Mouse (Mus musculus): Measurements from ENCODE around the gene Rab7. TPM values are rescaled to one million over a fixed set of nuclear protein-coding genes. Genes with fewer than 3 reads are reported as not detected.
"Not testable (repeated sequence)": the region's sequence is repeated elsewhere in the genome, so short reads cannot be mapped to it uniquely, and the experiment has no call there.

The Rab7 gene
- total RNA-seq, 2 experiments from 2014 or later: 330 to 341 TPM

- intact Hi-C loops (cut with DNase I): no loop called here
- DNase-seq (ENCODE audit: low spot score in 2 of 2): no peak
These were observed 32.5 kb downstream of the Rab7 start for GRCm38 (mm10) chr6:88012601-88013000.

- DNase-seq (ENCODE audit: low spot score in 2 of 2): peak in 1 of 2 experiments; percentile 45
- intact Hi-C loops (cut with DNase I): not testable (repeated sequence)
These were observed 34.0 kb downstream of the Rab7 start for GRCm38 (mm10) chr6:88011106-88011505.

- DNase-seq (ENCODE audit: low spot score in 2 of 2): no peak
- intact Hi-C loops (cut with DNase I): no loop called here
These were observed 35.9 kb downstream of the Rab7 start for GRCm38 (mm10) chr6:88009209-88009608.

- DNase-seq (ENCODE audit: low spot score in 2 of 2); intact Hi-C loops (cut with DNase I): not testable (repeated sequence)
These were observed 40.3 kb downstream of the Rab7 start for GRCm38 (mm10) chr6:88004773-88005172.

GRCm38 (mm10) chr6:88003439-88003838 is 41.6 kb downstream of the Rab7 start:
- DNase-seq (ENCODE audit: low spot score in 2 of 2): no peak
- intact Hi-C loops (cut with DNase I): no loop called here

GRCm38 (mm10) chr6:87998358-87998757 is 46.7 kb downstream of the Rab7 start:
- intact Hi-C loops (cut with DNase I): loop anchor here (5.0 kb wide), 1 partner anchor 86 kb away; the partner anchor contains the start of gene Hmces
- no peak for DNase-seq (ENCODE audit: low spot score in 2 of 2)

- peak; percentile 77 to 79 for DNase-seq (ENCODE audit: low spot score in 2 of 2)
- intact Hi-C loops (cut with DNase I): loop anchor here (5.0 kb wide), 1 partner anchor 85 kb away; the partner anchor contains the start of gene Hmces
These were observed 47.3 kb downstream of the Rab7 start for GRCm38 (mm10) chr6:87997706-87998265.

GRCm38 (mm10) chr6:87996606-87997005 is 48.5 kb downstream of the Rab7 start:
- intact Hi-C loops (cut with DNase I): loop anchor here (5.0 kb wide), 1 partner anchor 84 kb away; the partner anchor contains the start of gene Hmces
- no peak for DNase-seq (ENCODE audit: low spot score in 2 of 2)

- DNase-seq (ENCODE audit: low spot score in 2 of 2): no peak
- intact Hi-C loops (cut with DNase I): loop anchor here (5.0 kb wide), 1 partner anchor 83 kb away; the partner anchor contains the start of gene Hmces
These were observed 49.6 kb downstream of the Rab7 start for GRCm38 (mm10) chr6:87995519-87995918.

GRCm38 (mm10) chr6:87993790-87994571 is 51.1 kb downstream of the Rab7 start:
- DNase-seq (ENCODE audit: low spot score in 2 of 2): peak; percentile 59 to 77
- intact Hi-C loops (cut with DNase I): no loop called here

- no peak for DNase-seq (ENCODE audit: low spot score in 2 of 2)
- intact Hi-C loops (cut with DNase I): no loop called here
These were observed 52.3 kb downstream of the Rab7 start for GRCm38 (mm10) chr6:87992733-87993132.

- no peak for DNase-seq (ENCODE audit: low spot score in 2 of 2)
- intact Hi-C loops (cut with DNase I): no loop called here
These were observed 53.2 kb downstream of the Rab7 start for GRCm38 (mm10) chr6:87991886-87992285.

GRCm38 (mm10) chr6:87991216-87991615 is 53.9 kb downstream of the Rab7 start:
- no peak for DNase-seq (ENCODE audit: low spot score in 2 of 2)
- intact Hi-C loops (cut with DNase I): no loop called here

- intact Hi-C loops (cut with DNase I): loop anchor here (5.0 kb wide), 1 partner anchor 70 kb away; the partner anchor contains the start of gene Hmces
- DNase-seq (ENCODE audit: low spot score in 2 of 2): no peak
These were observed 62.6 kb downstream of the Rab7 start for GRCm38 (mm10) chr6:87982506-87982905.

GRCm38 (mm10) chr6:87981547-87982256 is 63.4 kb downstream of the Rab7 start, which contains the start of gene H1fx:
TSS of gene H1fx (minus strand) at chr6:87981637.
- peak; percentile 73 to 74 for DNase-seq (ENCODE audit: low spot score in 2 of 2)
- intact Hi-C loops (cut with DNase I): loop anchor here (5.0 kb wide), 1 partner anchor 69 kb away; the partner anchor contains the start of gene Hmces

GRCm38 (mm10) chr6:87981030-87981485 is 64.0 kb downstream of the Rab7 start:
- intact Hi-C loops (cut with DNase I): loop anchor here (5.0 kb wide), 1 partner anchor 69 kb away; the partner anchor contains the start of gene Hmces
- peak in 1 of 2 experiments; percentile 65 for DNase-seq (ENCODE audit: low spot score in 2 of 2)

- peak; percentile 86 for DNase-seq (ENCODE audit: low spot score in 2 of 2)
- intact Hi-C loops (cut with DNase I): loop anchor here (5.0 kb wide), 1 partner anchor 68 kb away; the partner anchor contains the start of gene Hmces
These were observed 64.6 kb downstream of the Rab7 start for GRCm38 (mm10) chr6:87980374-87981029.

- DNase-seq (ENCODE audit: low spot score in 2 of 2): no peak
- intact Hi-C loops (cut with DNase I): loop anchor here (5.0 kb wide), 1 partner anchor 67 kb away; the partner anchor contains the start of gene Hmces
These were observed 65.3 kb downstream of the Rab7 start for GRCm38 (mm10) chr6:87979728-87980127.

GRCm38 (mm10) chr6:87970041-87970440 is 75.0 kb downstream of the Rab7 start:
- intact Hi-C loops (cut with DNase I): no loop called here
- DNase-seq (ENCODE audit: low spot score in 2 of 2): no peak

All from left cerebral cortex, postnatal 25 days (tissue).